Mouse (Mus musculus): ENCODE measurements around the gene Fam120a. TPM values are rescaled to one million over a fixed set of nuclear protein-coding genes. Genes with fewer than 3 reads are reported as not detected.

The Fam120a gene
- total RNA-seq (2022): 100 to 1,000 TPM; 110 to 144 (median 118) TPM

DNA sequence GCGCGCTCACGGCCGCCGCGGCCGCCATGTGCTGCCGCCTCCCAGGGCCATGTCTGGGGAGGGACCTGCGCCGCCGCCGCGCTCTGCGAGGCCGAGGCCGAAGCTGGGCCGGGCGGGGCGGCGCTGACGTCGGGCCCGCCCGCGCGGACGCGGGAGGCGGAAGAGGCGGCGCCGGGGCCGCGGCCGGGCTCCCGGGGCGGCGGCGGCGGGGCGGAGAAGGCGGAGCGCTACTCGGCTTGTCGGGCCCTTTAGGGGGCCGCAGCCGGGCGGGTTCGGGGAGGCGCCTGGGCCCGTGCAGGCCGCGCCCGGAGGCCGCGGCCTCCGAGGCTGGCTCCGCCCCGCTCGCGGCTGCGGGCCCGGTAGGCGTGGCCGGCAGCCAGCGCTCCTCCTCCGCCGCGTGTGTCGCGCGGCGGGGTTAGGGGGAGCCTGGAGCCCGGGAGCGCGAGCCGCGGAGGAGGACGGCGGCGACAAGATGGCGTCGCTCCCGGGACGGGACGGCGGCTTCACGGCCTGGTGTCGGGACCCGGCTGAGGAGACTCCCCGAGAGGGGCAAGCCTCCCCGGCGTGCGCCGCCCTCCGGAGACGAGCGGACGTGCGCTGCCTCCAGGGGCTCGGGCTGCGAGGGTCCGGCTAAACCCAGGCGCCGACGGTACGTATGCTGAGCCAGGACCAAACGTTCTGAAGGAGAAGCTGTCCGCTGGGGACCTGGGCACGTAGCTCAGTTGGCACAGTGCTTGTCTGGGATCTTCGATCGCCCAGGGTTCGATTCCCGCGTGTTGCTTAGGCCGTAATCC lies at the start of gene Fam120a:
Gene Fam120a (minus strand): TSS at position 62 of the 794 bp plus-strand sequence.
- DNase-seq (ENCODE audit: low spot score in 2 of 2): peak; percentile 75 to 84

DNA sequence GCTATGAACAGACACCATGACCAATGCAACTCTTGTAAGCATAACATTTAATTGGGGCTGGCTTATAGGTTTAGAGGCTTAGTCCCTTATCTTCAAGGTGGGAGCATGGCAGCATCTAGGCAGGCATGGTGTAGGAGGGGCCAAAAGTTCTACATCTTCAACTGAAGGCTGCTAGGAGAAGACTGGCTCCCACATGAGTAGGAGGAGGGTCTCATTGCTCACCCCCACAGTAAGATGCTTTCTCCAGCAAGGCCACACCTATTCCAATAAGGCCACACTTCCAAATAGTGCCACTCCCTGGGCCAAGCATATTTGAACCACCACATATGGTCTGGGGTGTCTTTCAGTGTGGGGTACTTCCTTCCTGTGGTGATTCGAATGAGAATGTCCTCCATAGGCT lies 49.6 kb upstream of the Fam120a start:
- no peak for DNase-seq (ENCODE audit: low spot score in 2 of 2)

DNA sequence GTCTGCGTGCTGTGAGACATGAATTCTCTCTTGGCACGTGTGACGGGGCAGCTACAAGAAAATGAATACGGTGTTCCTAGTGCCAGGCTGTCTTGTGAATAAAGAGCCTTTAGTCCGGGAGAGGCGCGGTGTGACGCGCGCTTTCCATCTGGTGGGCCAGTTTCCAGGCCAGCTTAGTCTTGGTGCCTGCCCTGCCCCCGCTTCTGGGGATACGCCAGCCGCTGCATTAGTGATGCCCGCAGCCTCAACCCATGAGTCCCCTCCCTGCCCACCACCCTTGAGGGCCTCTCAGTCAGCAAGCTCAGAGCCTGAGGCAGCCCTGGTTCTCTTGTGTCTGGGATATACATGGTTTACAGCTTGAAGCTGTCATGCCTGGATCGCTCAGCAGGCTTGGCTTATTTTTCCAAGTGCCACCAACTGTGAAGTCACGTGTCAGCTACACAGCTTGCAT lies 48.5 kb upstream of the Fam120a start:
- peak; percentile 44 to 58 for DNase-seq (ENCODE audit: low spot score in 2 of 2)

DNA sequence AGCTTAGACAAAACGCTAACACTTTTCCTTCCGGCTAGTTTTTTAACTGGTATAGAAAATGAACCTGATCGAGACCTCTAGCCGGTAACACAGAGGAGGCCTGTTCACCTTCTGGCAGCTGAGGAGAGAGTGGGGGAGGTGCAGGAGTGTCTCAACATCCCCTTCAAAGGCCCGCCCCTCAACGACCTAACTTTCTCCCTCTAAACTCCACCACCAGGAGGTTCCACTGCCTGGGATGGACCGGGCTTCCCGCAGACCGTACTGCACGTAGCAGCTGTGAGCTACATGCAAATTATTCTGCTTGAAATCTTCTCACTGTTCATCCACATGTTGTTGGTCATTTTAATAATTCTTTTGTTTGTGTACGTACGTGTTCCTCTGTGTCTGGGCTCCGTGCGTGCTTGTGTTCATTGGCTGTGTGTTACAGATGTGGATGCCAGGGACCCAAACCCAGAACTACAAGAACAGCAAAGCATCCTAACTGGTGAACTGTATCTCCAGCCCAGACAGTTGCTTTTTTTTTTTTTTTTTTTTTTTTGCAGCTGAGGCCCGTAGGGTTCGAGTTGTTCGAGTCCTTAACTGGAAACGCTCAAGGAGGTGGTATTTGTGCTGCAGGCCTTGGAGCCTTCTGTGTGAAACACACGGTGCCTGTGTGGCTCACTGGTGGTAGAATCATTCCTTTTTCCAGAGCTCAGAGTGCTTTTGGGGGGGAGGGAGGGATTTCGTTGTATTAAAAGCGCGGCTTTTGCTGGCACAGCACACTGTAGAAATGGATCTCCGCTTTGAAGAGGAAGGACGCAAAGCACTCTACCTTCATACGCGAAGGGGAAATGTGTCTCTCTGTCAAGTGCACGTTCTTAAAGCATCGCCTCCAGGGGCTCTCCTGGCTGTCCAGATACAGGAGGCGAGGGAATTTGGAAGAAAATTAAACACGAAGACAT lies 47.8 kb upstream of the Fam120a start:
- no peak for DNase-seq (ENCODE audit: low spot score in 2 of 2)

DNA sequence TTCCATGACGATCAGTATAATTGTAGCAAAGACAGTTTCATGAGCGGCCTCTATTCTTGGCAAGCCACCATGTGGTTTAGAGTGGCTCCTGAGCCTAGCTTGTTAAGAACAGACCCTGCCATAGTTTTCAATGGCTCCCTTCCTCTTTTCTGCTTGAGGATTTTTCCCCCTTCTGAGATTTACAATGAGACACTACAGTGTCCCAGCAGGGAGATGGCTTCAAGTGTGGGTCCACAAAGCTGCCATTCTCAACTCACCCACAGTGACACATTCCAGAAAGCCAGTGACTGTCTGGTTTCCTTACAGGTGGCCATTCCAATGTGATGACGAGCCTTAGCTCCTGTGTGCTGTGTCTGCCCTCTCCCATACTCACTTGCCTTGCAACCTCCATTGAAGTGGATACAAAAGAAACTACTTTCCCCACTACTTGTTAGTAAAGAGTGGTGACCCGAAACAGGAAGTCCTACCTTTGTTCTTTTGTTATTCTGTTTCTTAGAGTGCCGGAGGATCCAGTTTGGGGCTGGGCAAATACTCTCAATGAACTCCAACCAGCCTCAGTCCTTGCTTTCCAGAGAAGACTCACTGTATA lies 45.5 kb upstream of the Fam120a start:
- no peak for DNase-seq (ENCODE audit: low spot score in 2 of 2)

DNA sequence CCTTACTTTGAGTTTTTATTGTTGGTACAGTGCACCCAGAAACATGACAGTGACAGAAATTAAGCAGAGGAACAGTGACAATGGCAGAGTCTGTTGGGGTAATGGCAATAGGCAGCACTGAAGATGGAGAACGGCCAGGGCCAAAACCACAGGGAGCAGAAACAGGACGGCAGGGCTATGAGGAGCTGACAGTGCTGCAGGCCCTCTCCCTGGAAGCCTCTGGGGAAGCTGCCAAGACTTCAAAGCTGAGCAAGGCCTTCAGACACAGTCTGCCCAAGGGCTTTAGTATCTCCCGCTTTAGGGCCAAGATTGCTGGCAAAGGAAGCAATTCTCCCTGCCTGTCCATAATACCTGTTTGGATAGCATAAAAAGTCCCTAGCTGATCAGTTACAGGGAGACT lies 33.9 kb upstream of the Fam120a start:
- no peak for DNase-seq (ENCODE audit: low spot score in 2 of 2)

DNA sequence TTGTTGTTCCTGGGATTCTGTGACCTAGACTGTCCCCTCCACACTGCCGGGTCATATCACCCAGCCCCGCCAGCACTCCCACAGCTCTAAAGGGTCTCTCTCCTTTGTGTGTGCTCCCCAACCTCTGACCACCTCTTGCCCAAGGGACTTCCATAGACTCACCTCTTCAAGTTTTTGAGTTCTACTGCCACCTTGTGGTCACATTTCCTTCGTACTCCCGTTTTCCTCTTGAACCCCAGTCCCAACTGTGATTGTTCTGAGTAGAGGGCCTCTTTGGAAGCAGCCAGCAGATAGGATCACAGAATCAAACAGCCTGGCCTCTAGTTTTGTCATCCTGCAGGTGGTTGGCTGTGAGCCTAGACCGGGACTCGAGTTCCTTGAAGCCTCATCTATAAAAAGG lies 30.8 kb upstream of the Fam120a start:
- peak; percentile 17 to 24 for DNase-seq (ENCODE audit: low spot score in 2 of 2)

DNA sequence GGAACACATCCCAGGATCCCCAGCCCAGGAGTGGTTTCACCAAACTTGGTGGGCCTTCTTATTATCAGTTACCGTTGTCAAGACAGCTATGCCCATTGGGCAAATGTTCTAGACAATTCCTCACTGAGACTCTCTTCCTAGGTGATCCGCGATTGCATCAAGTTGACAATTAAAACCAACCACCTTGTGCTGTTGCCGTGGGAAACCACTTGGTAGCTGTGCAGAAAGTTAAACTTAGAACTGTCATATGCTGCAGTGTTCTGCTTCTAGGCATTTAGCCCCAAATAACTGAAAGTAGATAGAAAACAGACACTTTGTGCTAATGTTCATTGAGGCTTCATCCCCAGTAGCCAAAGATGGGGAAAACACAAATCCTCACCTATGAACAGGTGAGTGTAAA lies 28.9 kb upstream of the Fam120a start:
- DNase-seq (ENCODE audit: low spot score in 2 of 2): no peak

DNA sequence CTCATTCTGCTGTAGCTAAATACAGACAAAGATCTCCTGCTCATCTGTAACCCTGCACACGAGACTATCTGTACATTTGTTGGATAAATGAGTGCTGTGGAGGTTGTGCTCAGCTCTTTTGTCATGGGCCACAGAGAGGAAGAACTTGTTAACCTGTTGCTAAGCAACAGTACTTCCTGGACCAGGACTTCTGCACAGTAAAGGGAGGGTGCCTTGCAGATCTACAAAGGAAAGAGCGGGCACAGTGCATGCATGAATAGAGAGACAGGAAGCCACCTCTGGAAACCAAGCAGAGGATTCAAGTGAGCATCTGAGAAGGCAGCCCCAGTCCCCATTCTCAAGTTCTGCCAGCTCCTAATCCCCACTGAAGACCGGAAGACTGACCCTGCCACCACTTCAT lies 27.1 kb upstream of the Fam120a start:
- no peak for DNase-seq (ENCODE audit: low spot score in 2 of 2)

DNA sequence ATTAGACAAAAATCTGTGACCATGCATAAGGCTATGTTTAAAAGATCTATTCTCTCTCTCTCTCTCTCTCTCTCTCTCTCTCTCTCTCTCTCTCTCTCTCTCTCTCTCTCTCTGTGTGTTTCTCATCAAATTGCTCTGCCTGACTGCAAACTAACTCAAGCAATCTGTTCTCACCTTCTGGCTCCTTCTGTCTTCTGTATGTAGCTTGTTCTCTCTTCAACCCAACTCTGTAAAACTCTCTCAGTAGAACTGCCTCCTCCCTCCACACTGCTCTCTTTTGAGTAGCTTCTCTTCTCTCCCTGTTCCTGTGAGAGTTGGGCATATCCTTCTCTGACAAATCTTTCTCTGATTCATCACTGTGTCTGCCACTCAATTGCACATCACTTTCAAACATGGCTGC lies 25.1 kb upstream of the Fam120a start:
- no peak for DNase-seq (ENCODE audit: low spot score in 2 of 2)

DNA sequence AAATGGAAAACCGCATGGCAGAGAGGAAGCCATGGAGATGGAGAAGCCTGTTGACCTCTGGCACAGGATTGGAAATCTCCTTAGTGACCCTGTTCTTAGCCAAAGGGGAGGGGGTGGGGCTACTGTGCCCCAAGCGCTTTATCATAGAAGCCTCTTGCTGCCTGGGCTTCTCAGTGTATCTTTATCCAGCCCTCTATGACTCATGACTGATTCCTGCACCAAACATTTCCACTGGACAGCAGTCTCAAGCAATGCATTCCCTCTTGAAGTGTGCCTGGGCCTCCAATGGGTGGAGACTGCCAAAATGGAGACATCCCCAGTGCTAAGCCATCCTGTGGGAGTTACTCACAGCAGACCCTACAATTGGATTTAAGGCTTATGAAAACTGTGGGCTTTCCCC lies 22.3 kb upstream of the Fam120a start:
- DNase-seq (ENCODE audit: low spot score in 2 of 2): no peak

DNA sequence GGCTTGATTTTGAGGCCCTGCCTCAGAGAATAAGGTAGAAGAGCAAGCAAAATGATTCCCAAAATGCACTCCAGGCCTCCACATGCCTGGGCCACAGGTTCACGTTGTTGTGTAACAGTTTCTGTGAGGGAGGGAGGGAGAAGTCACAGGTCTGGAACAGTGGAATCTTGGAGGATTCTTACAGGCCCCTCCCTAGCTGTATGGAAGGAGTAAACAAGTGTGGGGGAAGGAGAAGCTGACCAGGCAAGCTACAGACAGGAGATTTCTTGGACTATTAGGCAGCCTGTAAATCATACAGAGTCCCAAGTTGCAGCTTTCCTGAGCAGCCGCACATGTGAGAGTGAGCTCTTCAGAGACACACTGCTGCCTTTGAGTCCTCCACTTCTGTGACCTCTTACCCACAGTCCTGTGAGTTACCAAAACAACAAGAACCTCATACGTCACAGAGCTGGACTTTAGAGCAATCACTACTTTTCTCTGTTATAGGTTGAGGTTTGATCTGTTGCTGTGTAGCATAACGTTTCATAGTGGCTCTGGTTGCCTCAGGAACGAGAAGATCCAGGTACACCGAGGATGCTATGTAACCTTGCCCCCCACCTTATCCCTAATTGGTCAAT lies 14.8 kb upstream of the Fam120a start:
- DNase-seq (ENCODE audit: low spot score in 2 of 2): no peak

DNA sequence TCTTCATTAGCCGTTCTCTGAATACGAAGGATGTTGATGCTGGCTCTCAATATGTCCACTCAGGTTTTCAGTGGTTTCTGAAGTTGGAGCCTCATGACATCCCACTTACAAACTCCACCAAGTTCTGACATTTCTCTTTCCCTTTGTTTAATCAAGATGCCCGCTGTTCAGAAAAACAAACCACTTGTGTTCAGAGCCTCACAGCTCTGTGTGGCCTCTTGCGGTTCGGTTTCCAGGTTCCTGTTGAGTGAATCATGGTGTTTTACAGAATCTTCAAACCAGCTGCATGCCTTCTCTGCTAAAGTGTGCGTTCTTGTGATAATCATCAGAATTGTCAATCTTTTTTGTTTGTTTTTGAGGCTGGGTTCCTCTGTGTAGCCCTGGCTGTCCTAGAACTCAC lies 11.3 kb upstream of the Fam120a start:
- DNase-seq (ENCODE audit: low spot score in 2 of 2): no peak

DNA sequence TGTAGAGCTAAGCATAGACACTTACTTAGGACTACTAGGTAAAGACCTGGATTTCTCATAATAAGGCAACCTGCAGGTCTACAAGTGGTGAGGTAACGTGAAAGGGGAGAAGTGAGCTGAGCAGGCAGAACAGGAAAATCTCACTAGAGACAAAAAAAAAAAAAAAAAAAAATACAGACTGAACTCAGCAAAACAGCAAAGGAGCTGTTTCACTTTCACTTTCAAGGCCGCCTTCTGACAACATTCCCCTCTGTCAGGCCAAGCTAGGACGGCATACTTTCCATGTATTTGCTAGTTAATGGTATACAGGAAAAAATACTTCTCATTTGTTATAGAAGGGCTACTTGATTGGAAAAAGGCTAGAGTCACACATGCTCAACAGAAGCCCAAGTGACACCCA lies 10.0 kb upstream of the Fam120a start:
- no peak for DNase-seq (ENCODE audit: low spot score in 2 of 2)

DNA sequence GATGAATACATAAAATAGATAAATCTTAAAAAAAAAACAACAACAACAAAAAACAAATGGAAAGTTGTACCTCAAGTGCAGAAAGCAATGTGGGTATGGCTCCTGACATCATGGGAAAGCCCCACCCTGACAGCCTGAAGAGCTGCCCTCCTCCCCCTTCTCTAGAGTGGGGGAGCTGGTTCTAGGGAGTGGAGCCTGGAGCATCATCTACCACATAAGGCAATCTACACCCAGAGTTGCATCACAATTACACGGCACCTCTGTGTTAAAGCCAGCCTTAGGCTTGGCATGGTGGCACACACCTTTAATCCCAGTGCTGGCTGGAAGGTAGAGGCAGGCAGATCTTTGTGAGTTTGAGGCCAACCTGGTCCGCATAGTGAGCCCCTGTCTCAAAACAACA lies 6.9 kb upstream of the Fam120a start:
- DNase-seq (ENCODE audit: low spot score in 2 of 2): no peak

DNA sequence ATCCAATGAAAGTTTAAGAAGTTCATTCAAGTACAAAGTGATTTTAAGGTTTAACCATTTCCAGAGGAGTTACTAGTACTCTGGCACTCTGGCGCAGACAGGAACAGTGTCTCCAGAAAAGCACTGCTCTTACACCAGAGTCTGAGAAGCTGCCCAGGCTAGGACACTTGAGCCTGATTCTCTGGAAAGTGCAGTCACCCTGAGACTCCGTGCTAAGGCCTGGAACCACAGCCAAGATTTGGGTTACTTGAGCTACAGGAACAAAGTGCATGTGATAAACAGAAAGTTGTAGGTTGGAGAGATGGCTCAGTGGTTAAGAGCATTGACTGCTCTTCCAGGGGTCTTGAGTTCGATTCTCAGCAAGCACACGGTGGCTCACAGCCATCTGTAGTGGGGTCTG lies 6.4 kb upstream of the Fam120a start:
- peak; percentile 41 to 48 for DNase-seq (ENCODE audit: low spot score in 2 of 2)

DNA sequence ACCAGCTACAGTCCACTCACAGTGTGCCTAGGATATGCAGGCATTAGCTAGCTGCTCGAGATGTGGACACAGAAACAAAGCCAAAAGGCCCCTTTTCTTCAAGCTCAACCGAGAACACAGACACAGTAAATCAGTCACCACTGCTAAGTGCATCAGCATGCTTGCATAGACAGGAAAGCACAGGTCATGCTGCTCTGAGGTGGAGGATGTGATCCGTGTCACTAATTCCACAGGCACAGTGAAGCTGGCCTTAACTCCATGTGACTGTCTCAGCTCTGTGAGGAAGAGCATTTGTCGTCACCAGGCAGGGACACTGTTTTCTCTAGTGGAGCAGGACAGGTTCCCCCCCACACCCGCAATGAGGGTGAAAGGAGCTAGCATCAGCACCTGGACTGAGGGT lies 5.4 kb upstream of the Fam120a start:
- DNase-seq (ENCODE audit: low spot score in 2 of 2): no peak

DNA sequence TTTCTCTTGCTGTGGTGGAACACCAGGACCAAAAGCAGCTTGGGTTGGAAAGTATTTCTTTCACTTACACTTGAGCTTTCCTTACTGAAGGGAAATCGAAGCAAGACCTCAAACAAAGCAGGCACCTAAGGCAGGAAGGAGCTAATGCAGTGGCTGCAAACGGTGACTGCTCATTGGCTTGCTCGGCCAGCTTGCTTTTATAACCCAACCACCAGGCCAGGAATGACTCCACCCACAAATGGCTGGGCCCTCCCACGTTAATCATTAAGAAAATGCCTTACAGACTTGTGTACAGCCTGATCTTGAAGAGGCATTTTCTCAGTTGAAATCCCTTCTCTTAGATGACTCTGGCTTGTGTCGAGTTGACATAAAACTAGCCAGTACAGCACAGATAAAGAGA lies 3.2 kb upstream of the Fam120a start:
- no peak for DNase-seq (ENCODE audit: low spot score in 2 of 2)

DNA sequence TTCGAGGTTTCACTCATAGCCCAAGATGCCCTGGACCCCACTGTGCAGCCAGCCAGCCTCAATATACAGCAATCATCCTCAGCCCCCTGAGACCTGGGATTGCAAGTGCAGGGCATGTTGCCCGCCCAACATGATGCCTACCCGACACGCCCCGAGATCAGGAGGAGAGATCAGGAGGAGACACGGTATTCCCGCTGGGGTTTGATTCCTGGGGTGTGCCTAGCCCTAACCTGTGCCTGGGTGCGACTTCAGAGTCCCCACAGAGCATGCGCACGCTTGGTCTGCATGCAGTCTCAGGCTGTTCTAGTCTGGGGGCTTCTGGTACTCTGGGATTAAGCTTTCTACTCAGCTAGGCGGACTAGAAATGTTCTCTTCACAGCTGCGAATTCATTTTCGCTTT lies 2.7 kb upstream of the Fam120a start:
- no peak for DNase-seq (ENCODE audit: low spot score in 2 of 2)

DNA sequence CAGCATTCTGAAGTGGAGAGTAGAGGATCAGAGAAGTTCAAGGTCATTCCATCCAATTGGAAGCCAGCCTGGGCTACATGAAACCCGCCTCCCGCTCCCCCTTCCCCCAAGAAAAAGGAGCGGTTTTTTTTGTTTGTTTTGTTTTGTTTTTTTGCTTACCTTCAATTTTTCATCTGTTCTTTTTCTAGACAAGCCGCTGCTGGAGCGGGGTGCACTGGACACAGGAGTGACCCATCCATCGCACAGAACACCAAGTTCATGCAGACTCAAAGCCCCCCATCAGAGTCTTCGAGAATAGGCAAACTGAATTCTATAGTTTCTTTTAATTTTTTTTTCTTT lies 902 bp upstream of the Fam120a start:
- no peak for DNase-seq (ENCODE audit: low spot score in 2 of 2)
